Mouse (Mus musculus) erythroblast, embryonic 14.5 days (primary cell): Measurements from ENCODE around the gene Chic2. TPM values are rescaled to one million over a fixed set of nuclear protein-coding genes. Genes with fewer than 3 reads are reported as not detected.

Experiments
- H3K27me3 ChIP-seq: 2 replicates; pipeline ENCODE4 v1.6.1; 2012; ENCODE audit warnings: inconsistent platforms; ENCODE audit not compliant: control insufficient read depth
- H3K36me3 ChIP-seq: 2 replicates; pipeline ENCODE4 v1.6.1; 2012; ENCODE audit warnings: mild to moderate bottlenecking, inconsistent platforms; ENCODE audit not compliant: control insufficient read depth
- H3K4me1 ChIP-seq: 2 replicates; pipeline ENCODE4 v1.6.1; 2012; ENCODE audit warnings: inconsistent platforms; ENCODE audit not compliant: control insufficient read depth
- H3K4me3 ChIP-seq: replicated peaks from 2 replicates; pipeline ENCODE3; 2012; ENCODE audit warnings: moderate library complexity, mild to moderate bottlenecking, inconsistent platforms
- H3K9me3 ChIP-seq: 2 replicates; pipeline ENCODE4 v1.6.1; 2012; ENCODE audit warnings: low read length, inconsistent platforms, mixed read lengths; ENCODE audit not compliant: control insufficient read depth
- GATA1 ChIP-seq: IDR thresholded peaks from 2 replicates; pipeline ENCODE4 v1.6.1; 2012; ENCODE audit warnings: low read length, inconsistent platforms, mixed read lengths
- TAL1 ChIP-seq: IDR thresholded peaks from 3 replicates; pipeline ENCODE4 v1.6.1; 2012; ENCODE audit warnings: low read length, inconsistent platforms, mixed read lengths
- polyA plus RNA-seq: library from polyadenylated mRNA; stranded (reverse); fragments of >175 nt; gene quantifications from 2 replicates; pipeline ENCODE4 v1.2.3, GENCODE M21; 2012

The Chic2 gene
- polyA plus RNA-seq, 1 experiment: 2.0 TPM

DNA sequence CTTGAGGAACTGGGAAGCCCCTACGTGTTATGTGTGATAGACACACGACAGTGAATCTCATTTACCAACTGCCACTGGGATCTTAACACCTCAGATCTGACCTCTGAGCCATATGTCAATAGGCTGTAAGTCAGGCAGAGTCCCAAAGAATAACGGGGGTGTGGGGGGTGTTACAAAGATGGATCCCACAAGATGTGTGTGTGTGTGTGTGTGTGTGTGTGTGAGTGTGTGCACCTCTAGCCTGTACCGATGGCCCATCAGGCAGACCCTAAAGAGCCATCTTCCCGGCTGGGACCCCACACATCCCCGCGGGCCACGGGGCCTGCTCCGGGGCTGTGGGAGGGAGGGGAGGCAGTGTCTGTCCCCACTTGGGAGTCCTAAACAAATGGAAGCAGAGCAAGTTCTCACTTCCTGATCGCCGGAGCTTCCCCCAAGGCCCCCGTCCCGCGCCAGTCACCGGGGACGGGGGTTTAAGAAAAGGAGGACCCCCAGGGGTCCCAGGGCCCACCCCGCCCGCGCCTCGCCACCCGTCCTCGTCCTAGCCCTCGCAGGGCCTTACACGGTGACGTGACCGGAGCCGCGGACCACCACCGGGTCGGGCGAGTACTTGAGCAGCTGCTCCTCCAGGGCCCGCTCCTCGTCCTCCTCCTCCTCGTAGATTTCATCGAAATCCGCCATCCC lies 813 bp downstream of the Chic2 start:
- peaks cover 13% of the 10 kb centered on the region for H3K36me3 ChIP-seq
- H3K27me3 ChIP-seq: peaks cover 16% of the 10 kb centered on the region
- no peak for TF ChIP-seq GATA1
- no peaks in the 10 kb centered on the region for H3K9me3 ChIP-seq
- peak overlapping the region; percentile 94 for H3K4me3 ChIP-seq
- H3K4me1 ChIP-seq: peaks cover 25% of the 10 kb centered on the region

DNA sequence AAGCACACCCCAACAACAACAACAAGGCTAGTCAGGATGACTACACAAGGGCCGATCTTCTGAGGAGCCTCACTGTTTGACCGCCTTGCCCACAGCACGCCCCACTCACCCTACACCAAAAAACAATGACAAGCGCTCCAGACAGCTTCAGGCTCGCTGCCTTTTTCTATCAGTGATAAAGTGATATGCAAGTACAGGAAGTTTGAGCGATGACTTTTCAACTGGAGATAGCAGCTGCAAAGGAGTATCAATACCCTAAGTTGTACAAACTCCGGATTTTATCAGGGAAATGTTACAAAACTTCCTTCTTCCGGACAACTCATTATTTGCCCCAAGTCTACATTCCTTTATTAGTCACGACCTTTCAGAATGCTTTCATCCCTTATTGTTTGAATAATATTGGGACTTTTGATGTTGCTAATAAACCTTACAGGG lies 1.5 kb downstream of the Chic2 start:
- H3K4me1 ChIP-seq: peaks cover 25% of the 10 kb centered on the region
- H3K36me3 ChIP-seq: peaks cover 13% of the 10 kb centered on the region
- no peaks in the 10 kb centered on the region for H3K9me3 ChIP-seq
- H3K27me3 ChIP-seq: peaks cover 11% of the 10 kb centered on the region
- TF ChIP-seq TAL1: no peak
- TF ChIP-seq GATA1: no peak
- peak overlapping the region; percentile 94 for H3K4me3 ChIP-seq

DNA sequence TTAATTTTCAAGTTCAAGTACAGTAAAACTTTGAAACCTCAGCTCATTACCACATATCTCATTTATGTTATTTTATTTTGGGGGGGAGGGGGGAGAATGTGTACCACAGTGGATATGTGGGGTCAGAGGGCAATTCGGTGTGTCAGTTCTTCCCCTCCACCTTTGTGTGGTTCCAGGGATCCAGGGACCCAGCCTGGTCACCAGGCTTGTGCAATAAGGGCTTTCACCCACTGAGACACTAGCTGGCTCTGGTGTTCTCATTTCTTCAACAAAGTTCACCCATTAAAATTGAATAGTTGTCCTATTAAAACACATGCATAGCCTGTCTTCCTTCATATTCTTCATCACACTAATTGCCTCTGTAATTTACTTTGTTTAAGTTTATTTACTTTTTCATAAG lies 5.3 kb downstream of the Chic2 start:
- TF ChIP-seq GATA1 (no peak), TAL1 (no peak)
- H3K4me1 ChIP-seq: peaks cover 20% of the 10 kb centered on the region
- H3K4me3 ChIP-seq: no peak overlapping the region
- H3K27me3 ChIP-seq: no peaks in the 10 kb centered on the region
- no peaks in the 10 kb centered on the region for H3K9me3 ChIP-seq
- peaks cover 13% of the 10 kb centered on the region for H3K36me3 ChIP-seq

DNA sequence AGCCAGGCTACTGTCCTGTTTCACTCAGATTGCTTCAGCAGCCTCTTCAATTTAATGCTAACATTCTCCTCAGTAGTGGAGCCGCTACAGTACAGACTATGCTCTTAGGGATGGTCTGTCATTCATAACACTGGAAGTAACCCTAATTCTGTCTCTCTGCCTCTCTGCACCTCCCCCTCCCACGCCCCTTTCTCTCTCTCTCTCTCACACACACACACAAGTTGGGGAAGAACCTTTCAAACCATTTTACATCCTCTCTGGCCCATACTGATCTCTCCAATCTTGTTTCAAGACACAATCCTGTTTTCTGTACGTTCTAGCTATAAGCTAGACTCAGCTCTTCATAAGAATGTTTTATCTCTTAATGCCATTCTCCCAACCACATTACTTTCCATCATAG lies 9.1 kb downstream of the Chic2 start:
- Histone ChIP-seq H3K27me3 (no peaks in the 10 kb centered on the region), H3K36me3 (peaks cover 15% of the 10 kb centered on the region), H3K4me1 (peaks cover 3% of the 10 kb centered on the region), H3K9me3 (no peaks in the 10 kb centered on the region), H3K4me3 (no peak overlapping the region)
- TF ChIP-seq GATA1 (no peak), TAL1 (no peak)

DNA sequence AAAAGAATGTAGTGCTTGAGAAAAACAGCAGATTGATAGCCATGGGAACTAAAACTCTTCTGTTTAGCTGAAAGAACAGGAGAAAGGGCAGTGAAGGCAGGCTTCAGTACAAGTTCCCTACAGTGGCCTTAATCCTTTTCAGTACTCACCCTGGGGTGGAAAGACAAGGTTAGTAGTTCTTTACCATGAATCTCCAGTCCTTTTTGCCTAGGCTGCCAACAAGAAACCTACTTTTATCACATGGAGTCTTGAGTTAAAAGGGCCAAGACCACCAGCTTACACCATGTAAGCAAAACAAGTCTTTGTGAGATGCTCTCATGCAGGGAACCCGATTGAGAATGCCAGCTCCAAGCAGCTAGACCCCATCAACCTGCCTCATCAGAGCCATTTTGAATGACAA lies 29.8 kb downstream of the Chic2 start:
- no peaks in the 10 kb centered on the region for H3K9me3 ChIP-seq
- H3K27me3 ChIP-seq: no peaks in the 10 kb centered on the region
- no peak overlapping the region for H3K4me3 ChIP-seq
- TF ChIP-seq TAL1 (no peak), GATA1 (no peak)
- no peaks in the 10 kb centered on the region for H3K4me1 ChIP-seq
- H3K36me3 ChIP-seq: peaks cover 10% of the 10 kb centered on the region

DNA sequence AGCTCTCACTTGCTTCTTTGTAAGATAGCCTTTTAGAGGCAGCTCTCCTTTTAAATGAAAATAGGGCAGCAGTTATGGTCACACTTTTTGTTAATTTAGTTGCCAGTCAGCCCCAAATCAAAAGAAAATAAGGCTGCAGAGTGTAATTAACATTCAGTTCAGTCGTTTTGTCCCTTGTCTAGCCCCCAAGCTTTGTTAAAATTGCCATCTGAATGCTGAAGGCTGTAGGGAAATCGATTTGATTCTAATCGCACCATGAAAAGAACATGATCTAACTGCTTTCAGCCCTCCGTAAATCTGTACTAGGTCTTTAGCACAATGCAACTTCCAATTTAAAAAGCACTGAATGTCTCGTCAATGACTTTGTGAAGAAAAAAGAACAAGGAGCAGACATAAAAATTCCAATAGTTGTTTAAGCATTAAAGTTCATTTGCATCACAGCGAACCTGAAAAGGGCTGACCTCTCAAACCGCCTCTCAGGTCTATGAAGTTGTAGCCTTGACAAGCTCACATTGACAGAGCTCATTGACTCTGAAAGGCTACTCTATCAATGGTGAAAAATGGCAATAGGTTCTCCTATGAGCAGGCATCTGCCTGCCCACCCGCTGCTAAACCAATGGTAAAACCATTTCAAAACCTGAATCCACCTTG lies 31.7 kb downstream of the Chic2 start:
- Histone ChIP-seq H3K9me3 (no peaks in the 10 kb centered on the region), H3K36me3 (peaks cover 14% of the 10 kb centered on the region), H3K4me3 (no peak overlapping the region), H3K27me3 (no peaks in the 10 kb centered on the region), H3K4me1 (no peaks in the 10 kb centered on the region)
- no peak for TF ChIP-seq GATA1
- TF ChIP-seq TAL1: no peak

DNA sequence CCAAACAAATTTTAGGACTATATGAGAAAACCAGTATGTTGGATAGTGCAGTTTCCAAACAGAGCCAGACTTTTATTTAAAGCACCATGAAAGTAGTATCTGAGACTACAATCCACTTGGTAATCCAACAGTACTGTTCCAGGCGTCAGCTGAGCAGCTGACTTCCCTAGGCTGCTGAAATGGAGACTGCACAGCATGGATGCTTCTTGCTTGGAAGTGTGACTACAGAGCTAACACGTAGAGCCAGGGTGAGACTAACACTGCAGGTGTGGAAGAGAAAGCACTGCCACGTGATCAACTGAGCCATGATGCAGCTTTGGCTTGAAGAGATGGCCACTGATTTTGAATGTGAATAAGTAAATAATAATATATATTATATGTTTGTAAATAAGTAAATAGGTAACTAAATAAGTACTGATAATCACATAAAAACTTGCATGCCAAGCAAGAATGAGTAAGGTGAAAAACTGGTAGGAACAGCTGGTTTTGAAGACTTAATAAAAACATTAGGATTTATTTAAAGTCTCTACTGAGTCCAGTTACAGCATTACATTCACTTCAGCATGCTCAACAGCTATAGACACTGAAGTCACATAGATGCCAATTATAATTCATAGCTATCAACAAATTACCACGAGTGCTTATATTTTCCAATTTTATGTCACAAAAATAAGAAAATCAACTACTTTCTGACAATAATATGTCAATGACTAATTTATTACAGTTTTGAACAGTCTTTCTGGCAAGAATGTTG lies 32.4 kb downstream of the Chic2 start:
- TF ChIP-seq GATA1: no peak
- TF ChIP-seq TAL1: no peak
- H3K4me3 ChIP-seq: no peak overlapping the region

DNA sequence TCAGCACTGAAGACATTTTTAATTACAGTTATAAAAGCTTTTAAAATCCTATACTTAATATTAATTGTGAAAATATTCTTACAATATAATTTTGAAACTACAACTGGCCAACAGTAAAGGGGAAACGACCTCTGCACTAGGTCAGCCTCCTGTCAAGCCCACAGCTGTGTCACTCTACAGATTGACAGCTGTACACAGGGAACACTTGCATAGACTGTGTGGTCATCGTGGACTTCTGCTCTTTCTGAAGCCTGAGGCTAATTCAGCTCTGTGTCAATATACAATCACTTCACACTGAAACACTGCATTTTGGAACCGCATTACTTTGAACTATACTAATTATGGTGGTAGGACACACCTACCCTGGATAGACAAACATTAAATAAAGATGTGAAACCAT lies 39.8 kb downstream of the Chic2 start:
- Histone ChIP-seq H3K4me3 (no peak overlapping the region), H3K27me3 (no peaks in the 10 kb centered on the region), H3K4me1 (no peaks in the 10 kb centered on the region), H3K9me3 (no peaks in the 10 kb centered on the region), H3K36me3 (peaks cover 29% of the 10 kb centered on the region)
- no peak for TF ChIP-seq GATA1

More for the DNA sequence above, 32.4 kb downstream of the Chic2 start:
- Histone ChIP-seq H3K36me3 (peaks cover 20% of the 10 kb centered on the region), H3K27me3 (no peaks in the 10 kb centered on the region), H3K9me3 (no peaks in the 10 kb centered on the region), H3K4me1 (no peaks in the 10 kb centered on the region)

DNA sequence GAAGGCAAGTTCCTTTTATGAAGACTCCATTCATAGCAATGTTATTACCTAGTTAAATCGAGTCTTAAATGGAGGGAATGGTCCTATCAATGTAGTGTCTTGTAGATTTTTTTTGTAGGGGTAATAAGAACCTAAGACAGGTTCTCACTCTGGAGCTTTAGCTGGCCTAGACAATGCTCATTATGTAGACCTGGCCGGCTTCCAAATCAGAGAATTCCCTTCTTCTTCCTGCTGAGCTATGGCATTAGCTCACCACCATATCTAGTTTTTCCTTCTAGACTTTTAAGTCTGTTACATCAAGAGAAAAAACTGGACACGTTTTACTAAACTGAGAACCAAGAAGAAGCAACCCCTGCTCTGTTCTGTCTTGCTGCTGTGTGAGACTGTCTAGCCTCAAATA lies 42.5 kb downstream of the Chic2 start:
- no peak for TF ChIP-seq TAL1
- H3K27me3 ChIP-seq: no peaks in the 10 kb centered on the region
- peaks cover 23% of the 10 kb centered on the region for H3K36me3 ChIP-seq
- H3K4me1 ChIP-seq: no peaks in the 10 kb centered on the region
- no peaks in the 10 kb centered on the region for H3K9me3 ChIP-seq
- H3K4me3 ChIP-seq: no peak overlapping the region
